Mouse (Mus musculus): ENCODE data around the gene Gm36079.
"Not testable (repeated sequence)": the region's sequence is repeated elsewhere in the genome, so short reads cannot be mapped to it uniquely, and the experiment has no call there.

DNA sequence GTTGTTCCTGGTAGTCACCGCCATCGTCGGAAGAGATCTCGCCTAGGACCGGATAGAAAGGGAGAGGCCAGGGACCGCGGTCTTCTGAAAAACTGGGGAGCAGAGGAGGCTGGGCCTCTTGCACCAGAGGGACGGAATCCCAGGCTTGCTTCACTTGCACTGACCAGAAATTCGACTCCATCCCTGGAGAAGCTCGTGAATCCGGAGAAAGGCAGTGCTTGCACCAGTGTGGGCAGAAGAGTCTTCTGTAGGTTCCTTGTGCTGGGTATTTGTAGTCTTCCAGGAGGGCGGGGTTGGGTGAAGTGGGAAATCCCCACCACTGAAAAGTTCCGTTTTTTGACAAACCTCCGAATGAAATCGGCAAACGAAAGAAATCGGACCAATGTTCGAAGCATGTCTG lies 8.3 kb upstream of the Gm36079 start:
- not testable (repeated sequence) for TF ChIP-seq CTCF (IDR thresholded peaks at IDR 0.05 in 2 of 3, conservative IDR thresholded peaks at IDR 0.05 in 1 of 3; ENCODE audit: control insufficient read depth in 1 of 3, insufficient read depth in 1 of 3, low read depth in 2 of 3, low read length in 3 of 3, poor library complexity in 1 of 3, severe bottlenecking in 1 of 3); RAD21 (IDR thresholded peaks at IDR 0.05; ENCODE audit: low read depth, low read length); POLR2A (IDR thresholded peaks at IDR 0.05; ENCODE audit: control insufficient read depth in 1 of 2, insufficient read depth in 1 of 2, low read depth in 1 of 2, low read length in 2 of 2, poor library complexity in 1 of 2); NELFE (IDR thresholded peaks at IDR 0.05; ENCODE audit: low read depth, low read length); MEF2A (IDR thresholded peaks at IDR 0.05; ENCODE audit: extremely low read depth, insufficient replicate concordance, low read depth, low read length, poor library complexity, severe bottlenecking)

Data from MEL (cell line).